Mouse (Mus musculus) left cerebral cortex, adult 2 months (tissue): ENCODE data around the gene Olfr1221. TPM values are rescaled to one million over a fixed set of nuclear protein-coding genes. Genes with fewer than 3 reads are reported as not detected.
"Not testable (repeated sequence)": the region's sequence is repeated elsewhere in the genome, so short reads cannot be mapped to it uniquely, and the experiment has no call there.

Experiments used
- DNase-seq, 2 experiments: peaks; one replicate each; pipeline ENCODE4 v3.0.0; 2021 to 2022; ENCODE audit warnings: low spot score in 2 of 2, mixed read lengths in 1 of 2; ENCODE audit errors: extremely low spot score in 1 of 2
- H3K27ac ChIP-seq: fragments of 200-600 bp; 2 replicates; pipeline ENCODE4 v1.8.1; 2022
- H3K4me3 ChIP-seq: fragments of 200-600 bp; 2 replicates; pipeline ENCODE4 v1.8.1; 2022
- CTCF ChIP-seq: fragments of 200-600 bp; IDR thresholded peaks from 2 replicates; pipeline ENCODE4 v1.8.1; 2022; ENCODE audit warnings: antibody characterized with exemption, mild to moderate bottlenecking, moderate library complexity
- intact Hi-C: fragments of 180-260 bp; cut with DNase I; formaldehyde crosslinking; loops from one replicate; pipeline ENCODE4 v1.15.1; 2025
- long read RNA-seq, 2 experiments: library from polyadenylated mRNA; stranded (forward); transcript quantifications; one replicate each; pipeline ENCODE4 v2.0.0; 2021; ENCODE audit warnings: borderline mapping rate in 2 of 2
- total RNA-seq, 2 experiments: library from RNA; stranded (reverse); gene quantifications; 2 replicates each; pipeline ENCODE4 v1.2.3; 2021

Olfr1221 gene
- total RNA-seq, result not detected
- long read RNA-seq, experiment 1, result 0 reads
- long read RNA-seq, experiment 2, result 0 reads

GRCm38 (mm10) chr2:89117183-89117582, at the start of gene Olfr1221:
TSS of gene Olfr1221 (minus strand) at chr2:89117283.
- H3K4me3 ChIP-seq, result no peak within 1 kb of the TSS
- TF ChIP-seq CTCF, result no peak
- intact Hi-C loops, result no loop called here
- H3K27ac ChIP-seq, result no peak within 1 kb of the TSS
- DNase-seq, result no peak

- DNase-seq, intact Hi-C loops, H3K27ac ChIP-seq, H3K4me3 ChIP-seq: not testable (repeated sequence)
Measured at GRCm38 (mm10) chr2:89164711-89165110, 47.6 kb upstream of the Olfr1221 start.

- DNase-seq, intact Hi-C loops, H3K27ac ChIP-seq, H3K4me3 ChIP-seq: not testable (repeated sequence)
Measured at GRCm38 (mm10) chr2:89163991-89164390, 46.9 kb upstream of the Olfr1221 start, which contains the start of gene Olfr1224-ps1. TSS of gene Olfr1224-ps1 (minus strand) at chr2:89164091.

GRCm38 (mm10) chr2:89151460-89151859, 34.4 kb upstream of the Olfr1221 start, which contains the start of gene Olfr1223:
TSS of gene Olfr1223 (minus strand) at chr2:89151560.
- no peak for TF ChIP-seq CTCF
- no peak within 1 kb of the TSS for H3K27ac ChIP-seq

GRCm38 (mm10) chr2:89132954-89133353, 15.9 kb upstream of the Olfr1221 start, which contains the start of gene Olfr1222:
TSS of gene Olfr1222 (minus strand) at chr2:89133054.
- DNase-seq, result no peak
- TF ChIP-seq CTCF, result no peak
- intact Hi-C loops, result no loop called here

More at GRCm38 (mm10) chr2:89151460-89151859, 34.4 kb upstream of the Olfr1221 start, which contains the start of gene Olfr1223:
- H3K4me3 ChIP-seq, result no peak within 1 kb of the TSS
- no peak for DNase-seq
- intact Hi-C loops, result no loop called here

DNA sequence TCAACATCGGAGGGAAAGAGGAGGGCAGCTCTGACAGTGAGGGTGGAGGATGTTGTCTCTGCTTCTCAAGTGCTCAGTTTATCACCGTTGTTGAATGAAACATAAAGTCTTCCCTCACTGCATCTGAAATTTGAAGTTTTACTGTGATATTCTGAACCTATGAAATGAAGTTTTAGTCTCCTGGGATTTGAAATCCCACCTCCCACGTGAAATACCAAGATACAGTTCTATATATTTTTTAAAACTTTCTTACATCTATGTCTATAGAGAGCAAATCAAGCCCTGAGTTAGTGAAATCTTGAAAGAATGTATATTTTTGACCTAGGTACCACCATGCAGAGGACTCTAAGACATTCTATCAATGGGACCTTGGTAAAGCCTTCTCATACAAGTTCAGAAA, 10.3 kb downstream of the Olfr1221 start, which contains the start of gene Olfr1220:
Olfr1220 (minus strand) TSS at position 101 of the 400 bp plus-strand sequence.
- intact Hi-C loops, result no loop called here
- no peak within 1 kb of the TSS for H3K4me3 ChIP-seq
- no peak within 1 kb of the TSS for H3K27ac ChIP-seq
- DNase-seq, result no peak
- TF ChIP-seq CTCF, result no peak

More at GRCm38 (mm10) chr2:89132954-89133353, 15.9 kb upstream of the Olfr1221 start, which contains the start of gene Olfr1222:
- no peak within 1 kb of the TSS for H3K4me3 ChIP-seq
- no peak within 1 kb of the TSS for H3K27ac ChIP-seq

GRCm38 (mm10) chr2:89105651-89106050, 11.4 kb downstream of the Olfr1221 start:
- no peak for DNase-seq
- H3K4me3 ChIP-seq, result no peak overlapping the region
- no peak overlapping the region for H3K27ac ChIP-seq
- intact Hi-C loops, result no loop called here
- TF ChIP-seq CTCF, result no peak

DNA sequence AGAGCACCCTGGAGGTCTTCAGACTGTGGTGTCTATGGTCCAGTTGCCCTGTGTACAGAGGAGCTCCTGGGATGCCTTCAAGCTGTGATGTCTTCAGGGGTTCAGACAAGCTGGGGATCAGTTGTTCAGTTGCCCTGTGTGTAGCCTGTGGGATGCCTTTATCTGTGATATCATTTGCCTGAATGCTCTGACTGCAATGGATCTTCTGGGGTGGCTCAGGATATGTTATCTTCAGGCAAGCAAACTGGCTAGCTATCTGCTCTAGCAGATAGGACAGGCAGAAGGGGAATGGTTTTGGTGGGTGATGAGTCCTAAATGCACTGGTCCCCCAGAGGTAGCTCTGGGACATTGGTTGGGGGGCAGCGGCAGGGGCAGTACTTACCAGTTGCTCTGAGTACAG, 23.2 kb downstream of the Olfr1221 start:
- no peak for DNase-seq
- Histone ChIP-seq H3K4me3 (no peak overlapping the region), H3K27ac (no peak overlapping the region)
- no peak for TF ChIP-seq CTCF
- intact Hi-C loops, result no loop called here

DNA sequence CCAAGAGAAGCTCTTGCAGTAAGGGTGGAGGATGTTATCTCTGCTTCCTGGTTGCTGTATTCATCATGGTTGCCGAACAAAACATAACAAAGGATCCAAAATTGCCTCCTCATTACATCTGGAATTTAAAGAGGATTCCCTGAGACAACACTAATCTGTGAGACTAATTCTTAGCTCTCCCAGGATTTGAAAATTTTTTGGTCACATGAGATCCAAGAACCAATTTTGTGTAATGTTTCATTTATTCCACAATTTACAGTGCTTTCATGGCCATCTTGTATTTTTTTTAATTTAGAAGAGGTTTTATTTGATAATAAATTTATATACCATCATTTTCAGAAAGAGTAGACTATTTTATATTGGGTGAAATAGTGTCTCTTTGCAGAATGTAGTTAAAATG, 33.7 kb downstream of the Olfr1221 start, which contains the start of gene Olfr1219:
Olfr1219 (minus strand) TSS at position 101 of the 400 bp plus-strand sequence.
- no peak for TF ChIP-seq CTCF
- Histone ChIP-seq H3K27ac (no peak within 1 kb of the TSS), H3K4me3 (no peak within 1 kb of the TSS)
- DNase-seq, result no peak
- intact Hi-C loops, result no loop called here

DNA sequence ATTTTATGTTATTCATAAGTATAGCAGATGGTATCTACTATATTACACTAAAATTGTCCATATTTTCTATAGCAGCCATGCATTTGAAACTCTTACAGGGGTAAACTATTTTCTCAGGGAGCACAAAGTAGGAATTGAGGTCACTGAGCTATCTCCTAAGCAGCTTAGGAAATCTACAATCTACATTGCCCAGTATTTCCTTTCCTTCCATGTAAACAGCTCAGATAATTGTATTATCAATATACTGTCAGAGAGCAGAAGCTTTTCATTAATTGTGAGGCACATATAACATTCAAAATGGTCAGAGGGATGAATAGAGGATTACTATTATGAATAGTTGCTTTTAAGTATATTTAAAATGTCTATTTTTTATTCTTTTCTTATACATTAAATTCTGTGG, 35.6 kb downstream of the Olfr1221 start:
- DNase-seq, result no peak
- no peak overlapping the region for H3K27ac ChIP-seq
- TF ChIP-seq CTCF, result no peak
- H3K4me3 ChIP-seq, result no peak overlapping the region
- intact Hi-C loops, result no loop called here

DNA sequence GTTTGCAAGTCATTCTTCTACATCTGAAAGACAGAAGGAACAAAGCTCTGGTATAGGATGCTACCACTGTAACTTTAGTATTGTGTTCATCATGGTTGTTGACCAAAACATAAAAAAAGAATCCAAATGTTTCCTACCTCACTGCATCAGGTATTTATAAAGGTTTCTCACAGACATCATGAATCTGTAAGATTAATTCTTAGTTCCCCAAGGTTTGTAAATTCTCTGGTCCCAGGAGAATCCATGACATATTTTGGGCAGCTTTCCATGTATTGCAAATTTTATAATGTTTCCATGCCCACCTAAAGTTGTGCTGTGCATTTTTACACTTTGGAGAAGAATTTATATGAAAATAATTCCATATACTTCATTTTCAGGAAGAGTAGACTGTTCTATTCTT, 56.0 kb downstream of the Olfr1221 start, which contains the start of gene Olfr1218:
Olfr1218 (minus strand) TSS at position 101 of the 400 bp plus-strand sequence.
- intact Hi-C loops, result no loop called here
- Histone ChIP-seq H3K27ac (no peak within 1 kb of the TSS), H3K4me3 (no peak within 1 kb of the TSS)
- no peak for DNase-seq
- TF ChIP-seq CTCF, result no peak

Other genes with a start within 250 kb of the Olfr1221 start
- gene Olfr1208, start 215.0 kb downstream of the Olfr1221 start, total RNA-seq, result not detected
- not detected for gene Olfr1209, start 202.1 kb downstream of the Olfr1221 start, total RNA-seq
- gene Olfr1211, start 179.2 kb downstream of the Olfr1221 start, total RNA-seq, result not detected
- not detected for gene Olfr1212, start 163.3 kb downstream of the Olfr1221 start, total RNA-seq
- not detected for gene Gm13762, start 137.0 kb downstream of the Olfr1221 start, total RNA-seq
- gene Olfr1214, start 124.6 kb downstream of the Olfr1221 start, total RNA-seq, result not detected
- gene Olfr1215, start 110.3 kb downstream of the Olfr1221 start, total RNA-seq, result not detected
- gene Olfr1216, start 98.9 kb downstream of the Olfr1221 start, total RNA-seq, result not detected
- gene Olfr1217, start 85.2 kb downstream of the Olfr1221 start, total RNA-seq, result not detected
- not detected for gene Olfr1218, start 56.1 kb downstream of the Olfr1221 start, total RNA-seq
- gene Olfr1219, start 33.8 kb downstream of the Olfr1221 start, total RNA-seq, result not detected
- not detected for gene Olfr1220, start 10.4 kb downstream of the Olfr1221 start, total RNA-seq
- not detected for gene Olfr1222, start 15.8 kb upstream of the Olfr1221 start, total RNA-seq
- gene Olfr1223, start 34.3 kb upstream of the Olfr1221 start, total RNA-seq, result not detected
- not detected for gene Olfr1224-ps1, start 46.8 kb upstream of the Olfr1221 start, total RNA-seq
- gene Olfr1225, start 57.4 kb upstream of the Olfr1221 start, total RNA-seq, result not detected
- not detected for gene Olfr1226, start 82.8 kb upstream of the Olfr1221 start, total RNA-seq
- not detected for gene Olfr1228, start 136.8 kb upstream of the Olfr1221 start, total RNA-seq
- gene Olfr1229, start 170.7 kb upstream of the Olfr1221 start, total RNA-seq, result not detected
- gene Olfr1230, start 180.0 kb upstream of the Olfr1221 start, total RNA-seq, result not detected
- not detected for gene Olfr1231, start 189.8 kb upstream of the Olfr1221 start, total RNA-seq
- not detected for gene Olfr1232, start 212.4 kb upstream of the Olfr1221 start, total RNA-seq
- gene Olfr1233, start 225.1 kb upstream of the Olfr1221 start, total RNA-seq, result not detected
- not detected for gene Olfr1234, start 247.6 kb upstream of the Olfr1221 start, total RNA-seq